9 mouse cellular contexts compared by ENCODE assay signal in genomic region chr6:136353399-136354184, GRCm38 (mm10). TPM values are rescaled to one million over a fixed set of nuclear protein-coding genes. Genes with fewer than 3 reads are reported as not detected.
A peak's percentile ranks its signal among the peaks of the same experiment; 100 is the strongest.
DNase-seq lines count a peak whose midpoint lies in the region; ATAC-seq and TF ChIP-seq lines count a peak whose summit lies in the region.
"Had no signal": no experiment of that assay in that cellular context is flagged by ENCODE, and none has a peak within 500 bp of the region (broad histone marks: within the 10 kb centered on the region; RNA-seq: fewer than 3 reads in every experiment).

No protein-coding gene starts in this region.

- no peaks in the 10 kb centered on the region for H3K4me1 ChIP-seq in thymus, adult 2 months (replicated peaks; ENCODE audit: control insufficient read depth, insufficient read depth, low read length)
- no peaks in the 10 kb centered on the region for H3K4me1 ChIP-seq in liver, adult 2 months (ENCODE audit: control insufficient read depth, insufficient read depth, low read length)
- H3K4me1 ChIP-seq in neural tube, embryonic 15.5 days = peaks cover 8% of the 10 kb centered on the region
- H3K4me1 ChIP-seq: stomach, embryonic 15.5 days had no signal

- H3K36me3 ChIP-seq in thymus, adult 2 months (ENCODE audit: control insufficient read depth, insufficient read depth, low read length) = no peaks in the 10 kb centered on the region
- H3K36me3 ChIP-seq in liver, adult 2 months (ENCODE audit: control insufficient read depth, insufficient read depth, low read length) = no peaks in the 10 kb centered on the region
- no peaks in the 10 kb centered on the region for H3K36me3 ChIP-seq in neural tube, embryonic 15.5 days
- H3K36me3 ChIP-seq: stomach, embryonic 15.5 days had no signal

- H3K4me2 ChIP-seq in neural tube, embryonic 15.5 days = no peak overlapping the region
- H3K4me2 ChIP-seq: stomach, embryonic 15.5 days had no signal

- no peak overlapping the region for H3K9ac ChIP-seq in liver, adult 2 months (ENCODE audit: low read depth, low read length)
- H3K9ac ChIP-seq in neural tube, embryonic 15.5 days (replicated peaks) = no peak overlapping the region
- H3K9ac ChIP-seq: stomach, embryonic 15.5 days had no signal

- no peak for TF ChIP-seq CTCF in thymus, adult 2 months (IDR thresholded peaks at IDR 0.05; ENCODE audit: borderline replicate concordance, control insufficient read depth, extremely low read depth, insufficient read depth, low read length, poor library complexity)
- TF ChIP-seq CTCF in liver, adult 2 months (IDR thresholded peaks at IDR 0.05; ENCODE audit: low read depth, low read length) = peak; percentile 58; the same call in 1 of the 2 replicates

- 48% methylated on average over 11 of the region's 11 CpGs for WGBS in thymus, adult 2 months
- 43% methylated on average over 11 of the region's 11 CpGs for WGBS in liver, adult 2 months
- WGBS in neural tube, embryonic 15.5 days = 34% methylated on average over 11 of the region's 11 CpGs

- DNase-seq in thymus, adult 2 months = peak; percentile 44
- DNase-seq in thymus, adult 18-20 months = no peak
- peak; percentile 58 for DNase-seq in gastrocnemius, postnatal 10 days
- DNase-seq in kidney, postnatal 14 days = peak; percentile 72
- DNase-seq in liver, adult 2 months (ENCODE audit: extremely low read depth, low read depth, low spot score) = peak; percentile 26
- peak; percentile 63 for DNase-seq in urinary bladder, postnatal 25 days (ENCODE audit: low spot score)

- no peak for TF ChIP-seq POLR2A in thymus, adult 2 months (IDR thresholded peaks at IDR 0.05; ENCODE audit: control insufficient read depth, extremely low read depth, insufficient read depth, low read length, poor library complexity)
- no peak for TF ChIP-seq POLR2A in liver, adult 2 months (IDR thresholded peaks at IDR 0.05; ENCODE audit: extremely low read depth, insufficient read depth, low read length)

- no peak overlapping the region for H3K27ac ChIP-seq in thymus, adult 2 months (ENCODE audit: control insufficient read depth, insufficient read depth, low read length)
- no peak overlapping the region for H3K27ac ChIP-seq in liver, adult 2 months (replicated peaks; ENCODE audit: insufficient read depth, low read depth, low read length)
- H3K27ac ChIP-seq in neural tube, embryonic 15.5 days (replicated peaks) = 0 out of 2 replicates have a peak overlapping the region, but pooled peaks have one; percentile 23
- H3K27ac ChIP-seq: stomach, embryonic 15.5 days had no signal

- no peaks in the 10 kb centered on the region for H3K79me2 ChIP-seq in liver, adult 2 months (ENCODE audit: control insufficient read depth, insufficient read depth, low read length)

- no peaks in the 10 kb centered on the region for H3K27me3 ChIP-seq in thymus, adult 2 months (ENCODE audit: control insufficient read depth, insufficient read depth, low read length)
- no peaks in the 10 kb centered on the region for H3K27me3 ChIP-seq in liver, adult 2 months (ENCODE audit: control insufficient read depth, insufficient read depth, low read length)
- H3K27me3 ChIP-seq in neural tube, embryonic 15.5 days (replicated peaks) = no peaks in the 10 kb centered on the region
- H3K27me3 ChIP-seq: stomach, embryonic 15.5 days had no signal

- ATAC-seq in common myeloid progenitor, adult 5-6 weeks (replicated peaks; ENCODE audit: low read depth, poor library complexity, severe bottlenecking) = peak; percentile 82
- peak; percentile 75 for ATAC-seq in neural tube, embryonic 15.5 days (ENCODE audit: low FRiP score)

- no peaks in the 10 kb centered on the region for H3K9me3 ChIP-seq in neural tube, embryonic 15.5 days (replicated peaks)
- H3K9me3 ChIP-seq: stomach, embryonic 15.5 days had no signal

- H3K4me3 ChIP-seq in thymus, adult 2 months (ENCODE audit: control insufficient read depth, insufficient read depth, low read length) = no peak overlapping the region
- H3K4me3 ChIP-seq in liver, adult 2 months (ENCODE audit: insufficient read depth, low read depth, low read length) = no peak overlapping the region
- no peak overlapping the region for H3K4me3 ChIP-seq in neural tube, embryonic 15.5 days (replicated peaks)
- H3K4me3 ChIP-seq: stomach, embryonic 15.5 days had no signal

RNA-seq across cellular contexts. Expression of gene Gm8994, which starts 26.3 kb away (rescaled TPM):
- polyA plus RNA-seq in thymus, adult 2 months (2012; rRNA removed) = 0.08 TPM in 1 of 2 replicates, not detected in the other
- total RNA-seq in common myeloid progenitor, adult 5-6 weeks (2017) = not detected in 2 replicates
- not detected for total RNA-seq in gastrocnemius, postnatal 10 days (2021)
- total RNA-seq in liver, adult 2 months (2014; rRNA removed) = not detected in 2 replicates
- not detected in 2 replicates for polyA plus RNA-seq in liver, adult 2 months (2012; rRNA removed)
- polyA plus RNA-seq in neural tube, embryonic 15.5 days (2015; fragmentation: Nextera tagmentation; extraction: Ambion mirVana) = not detected in 2 replicates

Comparison
In these comparisons a context has a peak if more than half of its experiments do, and no peak if none do; other contexts are left out.
1. DNase-seq: peak in thymus, adult 2 months (single experiment), gastrocnemius, postnatal 10 days (single experiment), kidney, postnatal 14 days (single experiment), liver, adult 2 months (single experiment) and urinary bladder, postnatal 25 days (single experiment); none in thymus, adult 18-20 months (0 of 2).